Mouse (Mus musculus) cerebellum, adult 11 months (tissue): ENCODE data around the gene Ifnb1.

ENCODE experiments used
- DNase-seq: peaks from one replicate; pipeline ENCODE4 v3.0.0; 2022

The Ifnb1 gene

DNA sequence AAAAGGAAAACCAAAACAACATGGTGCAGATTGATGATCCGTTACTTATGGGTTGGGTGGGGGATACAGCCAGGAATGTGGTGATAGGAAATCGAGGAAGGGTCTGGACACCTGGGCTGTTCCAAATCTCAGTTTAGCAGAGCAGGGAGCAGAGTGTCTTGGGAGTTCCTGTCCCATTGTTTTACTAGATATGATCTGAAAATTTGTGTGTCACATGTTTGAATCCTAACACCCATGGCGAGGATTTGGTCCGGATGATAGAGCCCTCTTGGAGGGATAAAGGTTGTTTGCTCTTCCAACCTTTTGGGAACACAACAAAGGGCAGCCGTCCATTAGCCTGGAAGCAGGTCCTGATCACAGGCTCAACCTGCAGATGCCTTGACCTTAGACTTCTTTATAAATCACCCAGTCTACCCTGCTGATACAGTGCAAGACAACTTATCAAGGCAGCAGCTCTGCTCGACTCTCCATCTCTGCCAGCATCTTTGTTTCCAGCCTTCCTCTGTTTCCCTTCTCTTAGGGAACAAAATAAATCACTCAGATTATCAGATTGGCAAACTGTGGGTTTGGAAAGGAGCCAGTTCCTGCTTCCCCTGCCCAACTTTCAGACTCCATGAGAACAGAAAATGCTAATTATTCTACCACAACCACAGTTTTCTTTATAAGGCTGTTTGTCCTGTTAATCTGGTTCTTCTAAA lies 26.1 kb downstream of the Ifnb1 start:
- no peak for DNase-seq

DNA sequence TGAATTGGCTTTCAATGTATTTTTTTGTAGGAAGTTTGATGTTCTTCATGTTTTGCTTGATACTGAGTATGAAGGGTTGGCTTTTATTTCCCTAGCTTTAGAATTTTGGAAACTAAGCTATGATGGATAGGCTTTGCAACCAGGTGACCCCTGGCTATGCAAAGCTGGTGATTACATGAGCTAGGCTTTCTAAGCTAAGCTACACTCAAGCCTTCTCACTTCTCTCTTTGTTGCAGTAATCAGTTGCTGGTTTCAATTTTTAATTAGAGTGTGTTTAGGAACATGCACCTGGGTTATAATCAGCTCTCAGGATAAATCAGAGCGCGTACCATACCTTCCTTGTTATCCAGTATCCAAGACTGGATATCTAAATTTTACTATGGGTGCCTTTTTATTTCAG lies 33.0 kb downstream of the Ifnb1 start:
- no peak for DNase-seq

DNA sequence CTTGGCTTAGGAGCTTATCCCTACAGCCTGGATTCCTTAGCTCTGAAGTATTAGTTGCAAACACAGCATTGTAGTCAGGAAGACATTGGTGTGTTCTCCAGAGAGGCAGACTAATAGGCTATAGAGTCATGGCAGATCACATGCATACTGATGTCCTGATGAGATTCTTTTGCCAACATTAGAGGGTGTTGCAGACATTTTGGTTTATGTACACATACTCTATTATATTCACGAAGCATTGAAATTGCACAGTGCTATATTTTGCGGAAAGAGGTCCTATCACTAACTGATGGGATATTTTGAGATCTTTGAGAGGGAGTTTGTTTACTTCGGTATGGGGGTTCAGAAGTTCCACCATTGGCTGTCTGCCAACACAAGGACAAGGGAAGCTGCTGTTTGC lies 34.5 kb downstream of the Ifnb1 start:
- DNase-seq = no peak

DNA sequence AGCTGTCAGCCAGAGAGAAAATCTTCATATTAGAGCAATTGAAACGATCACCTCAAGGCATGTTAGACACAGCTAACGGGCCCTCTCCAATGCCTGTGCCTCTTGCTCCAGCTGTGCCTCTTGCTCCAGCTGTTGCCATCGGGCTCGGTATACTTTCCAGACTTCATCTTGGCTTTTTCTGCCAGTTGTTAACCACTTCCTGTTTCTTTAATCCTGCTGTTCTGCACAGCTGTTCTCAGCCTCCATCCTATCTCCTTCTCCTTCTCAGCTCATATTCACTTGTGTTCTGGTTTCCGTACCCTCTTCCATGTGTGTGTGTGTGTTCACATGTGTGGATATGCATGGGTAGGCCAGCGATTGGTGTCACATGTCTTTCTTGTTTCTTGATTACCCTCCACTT lies 42.4 kb downstream of the Ifnb1 start:
- DNase-seq = no peak

DNA sequence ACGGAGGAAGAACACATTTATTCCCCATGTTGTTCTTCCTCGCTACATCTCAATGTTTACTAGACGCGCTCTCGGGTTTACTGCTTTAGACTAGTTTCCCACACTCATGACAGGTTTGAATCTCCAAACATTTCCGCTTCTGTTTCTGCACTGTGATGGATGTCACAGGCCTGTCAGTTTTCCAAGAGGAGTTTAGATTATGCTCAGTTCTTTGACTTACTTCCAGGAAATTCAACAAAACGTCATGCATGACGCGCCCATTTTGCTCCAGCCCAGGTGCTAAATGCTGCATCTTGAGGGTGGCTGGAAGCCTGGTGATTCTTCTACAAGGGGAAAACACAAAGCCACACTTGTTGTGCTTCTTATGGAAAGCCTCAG lies 43.8 kb downstream of the Ifnb1 start:
- no peak for DNase-seq

DNA sequence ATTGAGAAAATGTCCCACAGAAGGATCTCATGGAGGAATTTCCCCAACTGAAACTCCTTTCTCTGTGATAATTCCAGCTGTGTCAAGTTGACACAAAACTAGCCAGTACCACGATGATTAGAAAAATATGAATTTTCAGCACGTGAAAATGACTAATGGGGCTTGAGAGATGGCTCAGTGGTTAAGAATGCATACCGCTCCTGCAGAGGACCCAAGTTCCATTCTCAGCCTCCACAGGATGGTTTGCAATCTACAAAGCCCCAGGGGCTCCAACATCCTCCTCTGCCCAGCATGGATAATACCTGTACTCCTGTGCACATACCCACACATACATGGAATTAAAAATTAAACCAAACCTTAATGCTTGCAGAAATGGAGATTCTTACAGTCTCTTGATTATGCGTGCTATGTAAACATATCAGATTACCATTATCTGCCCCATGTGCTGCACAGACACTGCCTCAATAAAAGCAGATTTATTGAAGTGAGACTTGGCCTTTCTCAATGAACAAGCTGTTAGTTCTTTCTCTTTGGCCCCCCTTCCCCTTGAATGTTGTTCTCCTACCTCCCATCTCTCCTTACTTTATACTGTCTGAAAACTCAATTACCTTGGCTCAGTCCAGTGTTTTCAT lies 44.3 kb downstream of the Ifnb1 start:
- DNase-seq = no peak

DNA sequence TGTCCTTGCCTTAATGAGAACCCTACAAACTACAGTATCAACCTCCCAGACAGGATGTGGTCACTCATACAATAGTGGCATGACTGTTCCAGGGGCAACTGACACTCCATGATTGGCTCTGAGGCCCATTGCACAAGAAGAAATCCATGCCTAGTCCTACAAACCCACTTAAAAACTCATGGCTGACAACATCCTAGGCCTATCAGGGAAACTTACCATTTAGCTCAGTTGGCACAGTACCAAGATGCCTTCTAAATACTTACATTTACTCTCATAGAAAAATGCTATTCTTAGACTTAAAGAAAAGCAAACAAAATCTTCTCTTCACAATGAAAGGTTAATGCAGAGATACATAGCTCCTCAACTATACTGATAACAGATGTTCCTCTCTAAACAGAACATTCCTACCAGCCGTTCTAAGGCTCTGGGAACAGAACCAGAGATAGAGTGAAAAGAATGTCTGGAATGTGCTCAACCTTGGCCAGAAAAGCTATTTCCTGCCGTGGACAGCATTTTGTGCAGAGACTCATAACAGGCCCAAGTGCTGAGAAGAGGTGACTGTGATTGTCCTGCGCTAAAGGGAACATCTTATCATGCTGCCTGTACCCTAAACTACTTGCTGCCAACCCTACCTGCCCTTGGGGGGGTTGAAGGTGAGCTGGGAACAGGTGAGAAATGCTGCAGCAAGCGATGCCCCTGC lies 45.9 kb downstream of the Ifnb1 start:
- no peak for DNase-seq

DNA sequence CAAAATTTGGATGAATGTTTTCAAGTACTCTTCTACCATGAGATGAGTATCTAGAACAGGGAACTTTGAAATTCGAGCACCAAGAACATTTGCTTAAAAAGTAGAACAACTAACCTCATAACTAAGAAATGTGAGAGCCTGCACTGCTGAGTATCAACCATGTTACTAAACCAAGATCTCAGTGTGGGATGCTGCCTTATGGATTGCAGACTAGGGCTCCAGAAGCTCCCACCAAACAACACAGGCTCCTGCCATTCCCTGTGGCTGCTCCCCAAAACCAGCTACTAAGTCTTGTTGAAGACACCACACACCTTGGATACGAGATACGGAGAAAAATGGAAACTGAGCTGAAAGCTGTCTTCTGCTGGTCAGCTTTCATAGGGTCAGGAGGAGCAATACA lies 46.5 kb downstream of the Ifnb1 start:
- no peak for DNase-seq
